Mouse (Mus musculus): Measurements from ENCODE around the gene Mre11a.

Gene Mre11a

GRCm38 (mm10) chr9:14784039-14785002 is at the start of gene Mre11a, which contains the start of gene Ankrd49:
TSS of gene Mre11a (plus strand) at chr9:14784654.
TSS of gene Ankrd49 (minus strand) at chr9:14784856.
- DNase-seq (ENCODE audit: low spot score) = peak; percentile 88

- no peak for DNase-seq (ENCODE audit: low spot score)
Observed at GRCm38 (mm10) chr9:14739498-14740150, 44.8 kb upstream of the Mre11a start.

GRCm38 (mm10) chr9:14740151-14740924 is 44.1 kb upstream of the Mre11a start, which contains the start of gene Piwil4:
TSS of gene Piwil4 (minus strand) at chr9:14740733.
- no peak for DNase-seq (ENCODE audit: low spot score)

- no peak for DNase-seq (ENCODE audit: low spot score)
Observed at GRCm38 (mm10) chr9:14750901-14751502, 33.5 kb upstream of the Mre11a start.

- DNase-seq (ENCODE audit: low spot score) = no peak
Observed at GRCm38 (mm10) chr9:14751503-14752000, 32.9 kb upstream of the Mre11a start.

GRCm38 (mm10) chr9:14752001-14752522 is 32.4 kb upstream of the Mre11a start, which contains the start of gene Fut4:
TSS of gene Fut4 (minus strand) at chr9:14752393.
- DNase-seq (ENCODE audit: low spot score) = peak; percentile 25

- no peak for DNase-seq (ENCODE audit: low spot score)
Observed at GRCm38 (mm10) chr9:14753947-14754346, 30.5 kb upstream of the Mre11a start.

- DNase-seq (ENCODE audit: low spot score) = no peak
Observed at GRCm38 (mm10) chr9:14754469-14754868, 30.0 kb upstream of the Mre11a start.

- DNase-seq (ENCODE audit: low spot score) = no peak
Observed at GRCm38 (mm10) chr9:14758590-14758989, 25.9 kb upstream of the Mre11a start.

- no peak for DNase-seq (ENCODE audit: low spot score)
Observed at GRCm38 (mm10) chr9:14759261-14759660, 25.2 kb upstream of the Mre11a start.

- DNase-seq (ENCODE audit: low spot score) = no peak
Observed at GRCm38 (mm10) chr9:14764765-14765164, 19.7 kb upstream of the Mre11a start.

- no peak for DNase-seq (ENCODE audit: low spot score)
Observed at GRCm38 (mm10) chr9:14769811-14770210, 14.6 kb upstream of the Mre11a start.

- DNase-seq (ENCODE audit: low spot score) = no peak
Observed at GRCm38 (mm10) chr9:14770803-14771471, 13.5 kb upstream of the Mre11a start, which contains the start of gene 1700012B09Rik. TSS of gene 1700012B09Rik (minus strand) at chr9:14771030.

- no peak for DNase-seq (ENCODE audit: low spot score)
Observed at GRCm38 (mm10) chr9:14772074-14772473, 12.4 kb upstream of the Mre11a start.

- no peak for DNase-seq (ENCODE audit: low spot score)
Observed at GRCm38 (mm10) chr9:14773813-14774212, 10.6 kb upstream of the Mre11a start.

GRCm38 (mm10) chr9:14778341-14778740 is 6.1 kb upstream of the Mre11a start:
- DNase-seq (ENCODE audit: low spot score) = no peak

GRCm38 (mm10) chr9:14787356-14787755 is 2.9 kb downstream of the Mre11a start:
- DNase-seq (ENCODE audit: low spot score) = no peak

- DNase-seq (ENCODE audit: low spot score) = no peak
Observed at GRCm38 (mm10) chr9:14805714-14806113, 21.3 kb downstream of the Mre11a start.

- DNase-seq (ENCODE audit: low spot score) = no peak
Observed at GRCm38 (mm10) chr9:14806786-14807185, 22.3 kb downstream of the Mre11a start.

- DNase-seq (ENCODE audit: low spot score) = no peak
Observed at GRCm38 (mm10) chr9:14810111-14810510, 25.7 kb downstream of the Mre11a start.

All from ovary, adult 18-20 months (tissue).